Mouse (Mus musculus) urinary bladder, adult 18-20 months (tissue): ENCODE results near the gene Serhl.

Experiments used
- DNase-seq, 2 experiments: peaks; one replicate each; pipeline ENCODE4 v3.0.0; 2022; ENCODE audit warnings: low spot score in 2 of 2, mixed read lengths in 2 of 2

The Serhl gene

DNA sequence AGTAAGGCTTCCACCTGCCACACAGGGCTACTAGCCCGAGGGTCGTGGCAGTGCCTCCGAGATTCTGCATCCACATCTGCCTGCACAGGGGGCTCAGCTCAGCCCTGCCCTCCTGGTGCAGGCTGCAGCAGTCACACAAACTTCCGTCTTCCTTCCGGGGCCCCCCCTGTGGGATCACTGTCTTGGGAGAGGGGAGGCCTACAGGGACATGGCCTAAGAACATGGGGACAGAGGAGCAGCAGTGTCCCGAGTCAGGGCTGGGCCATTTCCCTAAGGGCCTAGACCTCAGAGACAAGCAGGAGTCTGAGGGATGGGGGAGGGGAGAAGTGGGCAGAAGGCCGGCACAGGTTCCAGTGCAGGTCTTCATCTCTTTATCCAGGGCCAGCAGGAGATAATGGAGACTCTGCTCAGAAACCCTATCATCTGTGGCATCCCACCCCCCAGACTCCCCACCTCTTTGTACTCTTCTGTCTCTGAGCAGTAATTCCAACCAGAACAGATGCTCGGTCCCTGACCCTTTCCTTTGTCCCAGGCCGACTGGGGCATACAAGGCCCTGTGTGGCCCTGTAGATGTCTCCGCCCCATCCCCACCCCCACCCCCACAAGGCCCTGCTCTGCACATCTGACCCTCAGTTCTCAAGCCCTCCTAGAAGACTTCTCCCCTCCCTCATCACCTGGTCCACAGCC is 71.9 kb downstream of the Serhl start:
- no peak for DNase-seq

DNA sequence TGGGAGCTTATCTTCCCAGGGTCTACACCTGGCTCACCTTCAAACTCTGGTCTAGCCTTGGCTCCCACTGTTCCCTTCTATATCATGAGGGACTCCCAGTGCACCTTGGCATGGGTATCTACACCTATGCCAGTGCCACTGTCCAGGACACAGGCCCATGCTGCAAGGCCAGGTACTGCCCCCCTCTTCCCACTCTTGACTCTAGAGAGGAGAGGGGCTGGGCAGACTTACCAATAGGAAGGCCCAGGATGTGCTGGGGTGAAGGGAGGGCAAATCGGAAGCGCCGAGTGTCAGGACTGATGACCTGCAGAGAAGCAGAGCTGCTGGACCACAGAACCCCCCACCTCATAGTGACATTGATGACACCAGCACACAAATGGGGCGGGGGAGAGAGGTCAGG is 72.7 kb downstream of the Serhl start:
- no peak for DNase-seq

- DNase-seq = no peak
Observed at GRCm38 (mm10) chr15:83162818-83163485, 73.6 kb downstream of the Serhl start.

DNA sequence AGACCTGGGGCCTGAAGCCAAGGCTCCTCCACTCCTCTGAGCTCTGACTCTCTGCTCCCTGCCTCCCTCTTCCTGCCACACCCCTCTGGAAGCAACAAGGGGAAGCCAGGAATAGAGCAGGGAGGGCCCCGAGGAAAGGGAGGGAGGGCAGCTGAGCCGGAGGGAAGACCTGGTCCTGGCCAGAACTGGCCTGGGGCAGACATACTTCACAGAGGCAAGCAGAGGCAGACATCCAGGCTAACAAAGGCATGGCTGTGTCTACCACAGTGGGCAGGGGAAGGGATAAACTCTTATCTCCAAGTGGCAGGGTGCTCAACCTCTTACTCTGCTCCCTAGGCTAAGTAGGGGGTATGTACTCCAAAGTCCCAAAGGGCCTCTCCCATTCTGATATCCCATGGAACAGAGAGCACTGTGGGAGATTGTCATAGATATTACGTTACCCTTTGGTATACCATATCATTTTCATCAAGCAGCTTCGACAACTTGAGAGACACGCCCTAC is 75.7 kb downstream of the Serhl start:
- no peak for DNase-seq

DNA sequence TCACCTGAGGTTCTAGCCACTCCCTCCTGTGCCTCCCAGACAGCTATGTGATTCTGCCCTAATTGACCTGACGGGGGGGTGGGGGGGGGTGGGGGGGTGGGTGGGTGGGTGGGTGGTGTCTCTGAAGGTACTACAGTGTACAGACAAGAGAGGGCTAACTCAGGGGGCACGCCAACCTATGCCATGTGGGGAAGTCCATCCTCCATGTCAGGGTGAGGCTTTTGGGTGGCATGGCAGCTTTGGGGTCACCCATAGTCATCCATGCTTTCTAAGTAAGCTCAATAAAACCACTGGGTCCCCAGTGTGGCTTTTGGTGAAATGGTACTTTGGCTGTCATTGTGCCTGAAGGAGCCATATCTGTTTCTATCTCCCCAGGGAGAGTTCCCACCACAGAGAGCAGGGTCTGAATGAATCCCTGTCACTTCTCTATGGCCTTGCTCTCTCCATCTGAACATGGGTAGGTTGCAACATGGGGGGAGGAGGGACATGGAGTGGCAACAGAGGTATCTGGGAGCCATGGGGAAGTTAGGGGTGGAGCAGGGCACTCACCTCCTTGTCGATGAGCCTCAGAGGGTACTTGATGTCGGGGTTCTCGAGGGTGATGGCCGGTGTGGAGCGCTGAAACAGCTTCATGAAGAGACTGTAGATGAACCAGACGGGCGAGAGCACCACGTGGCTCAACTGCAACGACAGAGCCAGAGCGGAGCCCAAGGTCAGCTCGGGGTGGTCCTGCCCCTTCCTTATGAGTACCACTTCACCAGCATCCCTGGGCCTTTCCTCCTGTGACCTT is 76.4 kb downstream of the Serhl start:
- DNase-seq = no peak
